Mouse (Mus musculus): Measurements from ENCODE around the gene Drg2.

DNA sequence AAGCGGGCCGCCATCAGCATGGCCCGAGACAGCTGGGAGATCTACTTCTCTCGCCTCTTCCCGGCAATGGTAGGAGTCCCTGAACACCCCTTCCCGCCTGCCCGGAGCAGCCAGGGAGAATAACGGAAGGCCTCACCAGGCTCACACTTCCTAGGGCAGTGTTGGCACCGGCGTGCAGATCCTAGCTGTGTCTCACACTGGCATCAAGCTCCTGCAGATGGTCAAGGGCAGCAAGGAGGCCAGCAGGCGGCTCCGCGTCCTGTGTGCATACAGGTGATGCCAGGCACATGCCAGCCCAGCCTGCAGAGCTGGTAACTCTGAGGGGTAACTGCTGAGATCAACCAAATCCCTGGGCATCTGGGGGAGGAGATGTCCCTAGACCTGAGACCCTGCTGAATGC lies 52.9 kb downstream of the Drg2 start:
- TF ChIP-seq POLR2A (IDR thresholded peaks at IDR 0.05; ENCODE audit: control insufficient read depth, extremely low read depth, insufficient read depth, low read length, poor library complexity) = no peak
- TF ChIP-seq CTCF (IDR thresholded peaks at IDR 0.05; ENCODE audit: borderline replicate concordance, control insufficient read depth, extremely low read depth, insufficient read depth, low read length, poor library complexity) = no peak
